Mouse (Mus musculus) embryonic fibroblast, embryonic 13.5 days (primary cell): ENCODE measurements around the gene Syk.
A peak's percentile ranks its signal among the peaks of the same experiment; 100 is the strongest.

Experiments used
- CTCF ChIP-seq: IDR thresholded peaks from 2 replicates; pipeline ENCODE4 v1.5.1; 2011; ENCODE audit warnings: mild to moderate bottlenecking, control low read depth, low read length, moderate library complexity, borderline replicate concordance; ENCODE audit not compliant: insufficient read depth
- POLR2A ChIP-seq: IDR thresholded peaks from 2 replicates; pipeline ENCODE4 v1.6.1; 2011; ENCODE audit warnings: low read depth, mild to moderate bottlenecking, control low read depth, low read length, moderate library complexity

DNA sequence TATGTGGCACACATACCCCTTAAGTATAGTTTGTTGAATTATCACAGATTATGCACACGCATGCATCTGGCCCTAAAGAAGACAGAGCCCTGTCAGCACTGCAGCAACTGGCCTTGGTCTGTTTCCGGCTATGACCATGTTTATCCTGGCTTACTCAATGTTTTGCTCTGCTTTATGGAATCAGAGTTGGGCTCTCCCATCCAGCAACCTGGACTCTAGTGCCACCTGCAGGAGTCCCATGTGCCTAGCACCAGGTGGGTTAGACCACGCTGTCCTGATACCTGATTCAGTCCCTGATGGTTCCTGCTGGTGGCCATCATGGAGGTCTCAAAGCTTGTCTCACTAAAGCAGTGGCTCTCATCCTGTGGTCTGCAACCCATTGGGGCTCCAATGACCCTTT is 86.9 kb downstream of the Syk start:
- peak; percentile 30; the same call in 1 of the 2 replicates for TF ChIP-seq CTCF
- no peak for TF ChIP-seq POLR2A
